In genomic region chr15:18608533-18608932, GRCm38 (mm10) we compare ENCODE assay signal across 23 mouse cellular contexts.
DNase-seq lines count a peak whose midpoint lies in the region; ATAC-seq and TF ChIP-seq lines count a peak whose summit lies in the region.
"Had no signal": no experiment of that assay in that cellular context is flagged by ENCODE, and none has a peak within 500 bp of the region (broad histone marks: within the 10 kb centered on the region; RNA-seq: fewer than 3 reads in every experiment).

No protein-coding gene starts in this region.

- WGBS in heart, adult 2 months = 30% methylated on average over 2 of the region's 2 CpGs

- no peak overlapping the region for H3K4me3 ChIP-seq in heart, adult 2 months

- no peak overlapping the region for H3K27ac ChIP-seq in heart, adult 2 months

- H3K27me3 ChIP-seq in Patski = no peaks in the 10 kb centered on the region
- H3K27me3 ChIP-seq in heart, adult 2 months (ENCODE audit: control insufficient read depth, insufficient read depth, low read length) = no peaks in the 10 kb centered on the region
- H3K27me3 ChIP-seq: CH12.LX had no signal

- H3K36me3 ChIP-seq in heart, adult 2 months (ENCODE audit: control insufficient read depth, insufficient read depth, low read length) = no peaks in the 10 kb centered on the region
- H3K36me3 ChIP-seq: G1E had no signal

- H3K79me2 ChIP-seq in heart, adult 2 months (replicated peaks; ENCODE audit: control insufficient read depth, insufficient read depth, low read length) = no peaks in the 10 kb centered on the region

- CTCF ChIA-PET in Patski (lab: Charles Lee) = interaction anchor here (1.2 kb wide), 1 partner anchor 19 kb away, joined by 3 read pairs; no protein-coding TSS in a partner anchor

- in situ Hi-C loops in Patski (cut with MboI; ENCODE audit: low pct_unique_long_range_greater_than_20kb) = no loop called here

- H3K4me1 ChIP-seq in heart, adult 2 months (ENCODE audit: control insufficient read depth, insufficient read depth, low read length) = no peaks in the 10 kb centered on the region

- TF ChIP-seq POLR2A in heart, adult 2 months (IDR thresholded peaks at IDR 0.05; ENCODE audit: insufficient read depth, low read depth, low read length) = no peak

- no peak overlapping the region for H3K9ac ChIP-seq in heart, adult 2 months (ENCODE audit: low read depth, low read length)

- POLR2A ChIA-PET in Patski (lab: Charles Lee) = no interaction called here

- peak; percentile 70; the same call in 1 of the 2 replicates for ATAC-seq in frontal cortex, adult (ENCODE audit: low TSS enrichment)
- ATAC-seq in Patski = peak; percentile 99
- ATAC-seq: activated CD4-positive, CD25-positive, alpha-beta regulatory T cell, adult 4 months; CD4-positive, CD25-positive, alpha-beta regulatory T cell, adult 4 months had no signal

- intact Hi-C loops in heart, adult 2 months (cut with DNase I) = no loop called here

- peak; percentile 33 for DNase-seq in cerebellum, postnatal 10 days
- DNase-seq in cerebellum, postnatal 36 days = no peak
- no peak for DNase-seq in frontal cortex, postnatal 25 days (ENCODE audit: low spot score in 2 of 2)
- no peak for DNase-seq in Patski (ENCODE audit: low read depth, low spot score)
- peak; percentile 23 for DNase-seq in brain, adult 2 months (ENCODE audit: low read depth, low spot score)
- no peak for DNase-seq in urinary bladder, adult 18-20 months (ENCODE audit: low spot score in 2 of 2)
- DNase-seq in heart, adult 2 months = no peak
- DNase-seq: adrenal gland, adult 2 months; adrenal gland, adult 8-10 months; adrenal gland, postnatal 10 days; adrenal gland, postnatal 14 days; adrenal gland, postnatal 25 days; adrenal gland, postnatal 36 days; B cell, adult 2 months; cerebellum, adult 11 months; cerebellum, adult 11-12 months; cerebellum, adult 18-20 months; cerebellum, adult 2 months had no signal

- TF ChIP-seq CTCF in Patski (IDR thresholded peaks at IDR 0.05) = no peak
- TF ChIP-seq CTCF in heart, adult 2 months (IDR thresholded peaks at IDR 0.05) = no peak

- no peak for TF ChIP-seq EP300 in heart, adult 2 months (IDR thresholded peaks at IDR 0.05; ENCODE audit: insufficient read depth, low read depth, low read length)

Comparison
In these comparisons a context has a peak if more than half of its experiments do, and no peak if none do; other contexts are left out.
1. DNase-seq: peak in cerebellum, postnatal 10 days (2 of 2) and brain, adult 2 months (single experiment); none in cerebellum, postnatal 36 days (0 of 2), frontal cortex, postnatal 25 days (0 of 2), Patski (single experiment), urinary bladder, adult 18-20 months (0 of 2) and heart, adult 2 months (0 of 2).